Mouse (Mus musculus) stomach, postnatal 0 days (tissue): ENCODE measurements around the gene Atp2a1.

Experiments used
- CTCF ChIP-seq: IDR thresholded peaks from 2 replicates; pipeline ENCODE4 v1.5.1; 2016; ENCODE audit warnings: antibody characterized with exemption, low read depth, mild to moderate bottlenecking, moderate library complexity
- EP300 ChIP-seq: optimal IDR thresholded peaks from 2 replicates; pipeline ENCODE3; 2016; ENCODE audit warnings: antibody characterized with exemption

- TF ChIP-seq EP300 (no peak), CTCF (no peak)
Observed at GRCm38 (mm10) chr7:126465246-126466030, 2.5 kb upstream of the Atp2a1 start.
